Mouse (Mus musculus) lung, postnatal 0 days (tissue): ENCODE results near the gene Uckl1.

Source experiments
- CTCF ChIP-seq: IDR thresholded peaks from 2 replicates; pipeline ENCODE4 v1.5.1; 2016; ENCODE audit warnings: antibody characterized with exemption, mild to moderate bottlenecking
- EP300 ChIP-seq: IDR thresholded peaks from 2 replicates; pipeline ENCODE4 v1.6.1; 2016; ENCODE audit warnings: antibody characterized with exemption, mild to moderate bottlenecking, control low read depth

DNA sequence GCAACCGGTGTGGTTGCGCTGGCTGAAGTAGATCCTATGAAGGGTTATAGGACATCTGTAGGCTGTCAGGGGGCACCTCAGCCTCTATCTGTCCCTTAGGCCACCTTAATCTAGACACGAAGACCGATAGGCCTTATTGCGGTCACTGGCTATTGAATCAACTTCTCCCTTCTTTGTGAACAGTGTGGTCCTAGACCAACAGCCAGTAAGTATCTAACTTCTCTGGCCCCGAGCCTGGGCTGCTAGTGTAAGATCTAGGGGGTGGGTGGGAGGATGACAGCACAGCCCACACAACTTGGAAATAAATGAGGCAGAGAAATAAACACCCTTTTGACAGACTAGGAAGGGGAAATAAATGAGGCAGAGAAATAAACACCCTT lies 8.3 kb upstream of the Uckl1 start:
- no peak for TF ChIP-seq CTCF
- TF ChIP-seq EP300, result no peak
